Mouse (Mus musculus) cerebellum, adult 2 months (tissue): ENCODE measurements around the gene Parp14. TPM values are rescaled to one million over a fixed set of nuclear protein-coding genes. Genes with fewer than 3 reads are reported as not detected.

Experiments used
- DNase-seq, 2 experiments: peaks; one replicate each; pipeline ENCODE4 v3.0.0; 2021
- H3K27ac ChIP-seq: fragments of 200-500 bp; 2 replicates; pipeline ENCODE4 v1.5.1; 2012; ENCODE audit warnings: low read length, control low read depth, inconsistent platforms; ENCODE audit not compliant: insufficient read depth
- H3K27me3 ChIP-seq: fragments of 200-500 bp; 2 replicates; pipeline ENCODE4 v1.6.1; 2012; ENCODE audit warnings: inconsistent platforms, mild to moderate bottlenecking, low read length, moderate library complexity; ENCODE audit not compliant: control insufficient read depth, insufficient read depth
- H3K4me1 ChIP-seq: fragments of 200-500 bp; 2 replicates; pipeline ENCODE4 v1.6.1; 2011; ENCODE audit warnings: low read length; ENCODE audit not compliant: control insufficient read depth, insufficient read depth
- H3K4me3 ChIP-seq: fragments of 200-500 bp; replicated peaks from 2 replicates; pipeline ENCODE3; 2011; ENCODE audit warnings: mild to moderate bottlenecking, low read depth, low read length, control low read depth; ENCODE audit not compliant: insufficient read depth
- CTCF ChIP-seq: fragments of 200-500 bp; IDR thresholded peaks from 2 replicates; pipeline ENCODE4 v1.5.1; 2011; ENCODE audit warnings: low read depth, mild to moderate bottlenecking, control low read depth, low read length, moderate library complexity, borderline replicate concordance; ENCODE audit not compliant: insufficient read depth
- POLR2A ChIP-seq: fragments of 200-500 bp; IDR thresholded peaks from 2 replicates; pipeline ENCODE4 v1.6.1; 2011; ENCODE audit warnings: low read length, control low read depth, borderline replicate concordance; ENCODE audit not compliant: insufficient read depth
- WGBS: fragments of 180-500 bp; shearing (Covaris S2); methylation state at CpG from one replicate; pipeline ENCODE4 v1.1.7; 2018; 5-methylcytosine and 5-hydroxymethylcytosine counted together
- polyA plus RNA-seq: library from polyadenylated mRNA; depleted of rRNA; stranded (reverse); fragments of >200 nt; gene quantifications from 2 replicates; pipeline ENCODE4 v1.2.3, GENCODE M21; 2012

Gene Parp14
- polyA plus RNA-seq, 1 experiment, result 1.2 TPM

DNA sequence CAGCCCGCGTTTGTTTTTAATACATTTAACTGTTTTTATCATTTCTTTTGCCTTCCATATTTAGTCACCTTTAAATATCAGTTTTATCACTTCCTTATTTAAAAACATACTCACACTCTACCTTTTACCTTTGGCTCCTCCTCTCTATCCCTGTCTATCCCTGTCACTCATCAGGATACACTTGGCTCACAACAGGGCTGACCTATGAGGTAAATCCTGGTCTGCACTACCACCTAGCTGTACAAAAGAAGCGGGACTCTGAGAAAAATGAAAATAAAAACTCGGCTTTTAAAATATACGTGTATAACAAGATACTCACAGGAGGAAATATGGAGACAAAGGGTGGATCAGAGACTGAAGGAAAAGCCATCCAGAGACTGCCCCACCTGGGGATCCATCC lies 17.6 kb upstream of the Parp14 start:
- Histone ChIP-seq H3K4me3 (no peak overlapping the region), H3K27me3 (no peaks in the 10 kb centered on the region), H3K4me1 (no peaks in the 10 kb centered on the region), H3K27ac (no peak overlapping the region)
- TF ChIP-seq POLR2A (no peak), CTCF (no peak)
- no peak for DNase-seq
- WGBS, result 90% methylated on average over 5 of the region's 5 CpGs

DNA sequence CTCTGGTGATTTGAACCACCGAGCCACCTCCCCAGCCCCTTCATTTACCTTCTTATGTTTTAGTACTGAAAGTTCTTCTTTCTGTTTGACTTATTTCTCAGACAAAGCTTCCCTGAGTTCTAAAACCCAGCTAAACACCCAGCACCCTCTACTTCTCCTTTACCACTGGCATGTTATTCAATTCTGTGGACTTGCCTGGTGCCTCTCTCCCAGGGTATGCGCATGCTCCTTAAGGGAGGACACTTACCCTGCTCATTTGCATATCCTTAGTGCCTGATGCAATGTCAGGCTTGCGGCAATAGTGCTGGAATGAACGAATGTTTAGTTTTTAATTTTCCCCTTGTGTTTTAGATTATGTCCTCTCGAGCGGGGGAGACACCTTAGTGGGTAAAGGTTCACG lies 16.8 kb upstream of the Parp14 start:
- Histone ChIP-seq H3K4me3 (no peak overlapping the region), H3K4me1 (no peaks in the 10 kb centered on the region), H3K27me3 (no peaks in the 10 kb centered on the region), H3K27ac (no peak overlapping the region)
- TF ChIP-seq CTCF, result no peak
- no peak for DNase-seq
- WGBS, result 78% methylated on average over 7 of the region's 7 CpGs

DNA sequence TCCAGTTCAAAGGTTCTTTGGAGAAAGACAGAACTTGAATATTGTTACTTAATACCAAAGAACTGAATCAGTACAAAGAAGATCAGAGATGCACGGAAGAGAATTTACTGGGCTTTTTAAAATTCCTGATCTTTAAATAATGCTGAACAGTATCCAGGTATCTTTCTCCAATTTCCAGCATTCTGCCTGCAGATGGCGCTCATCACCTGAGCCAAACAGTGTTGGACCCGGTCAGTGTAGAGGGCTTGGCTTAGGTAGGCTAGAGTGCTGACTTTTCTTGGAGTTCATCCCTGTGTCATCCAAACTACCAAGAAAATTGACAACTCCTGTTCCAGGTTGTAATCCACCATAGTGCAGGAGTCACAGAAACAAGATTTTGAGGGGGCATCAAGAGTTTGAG lies 3.1 kb upstream of the Parp14 start:
- DNase-seq, result peak; percentile 19 to 44
- Histone ChIP-seq H3K27me3 (no peaks in the 10 kb centered on the region; the same call in 1 of the 2 replicates), H3K4me3 (no peak overlapping the region), H3K4me1 (no peaks in the 10 kb centered on the region), H3K27ac (no peak overlapping the region)
- TF ChIP-seq CTCF, result peak; percentile 55
- no peak for TF ChIP-seq POLR2A
- 32% methylated on average over 3 of the region's 3 CpGs for WGBS

- Histone ChIP-seq H3K27me3 (no peaks in the 10 kb centered on the region; the same call in 1 of the 2 replicates), H3K4me3 (no peak overlapping the region), H3K27ac (no peak overlapping the region), H3K4me1 (no peaks in the 10 kb centered on the region)
- 40% methylated on average over 14 of the region's 14 CpGs for WGBS
- DNase-seq, result no peak
- TF ChIP-seq CTCF, result no peak
- TF ChIP-seq POLR2A, result no peak
Measured at GRCm38 (mm10) chr16:35872410-35873006, 1.2 kb upstream of the Parp14 start.

DNA sequence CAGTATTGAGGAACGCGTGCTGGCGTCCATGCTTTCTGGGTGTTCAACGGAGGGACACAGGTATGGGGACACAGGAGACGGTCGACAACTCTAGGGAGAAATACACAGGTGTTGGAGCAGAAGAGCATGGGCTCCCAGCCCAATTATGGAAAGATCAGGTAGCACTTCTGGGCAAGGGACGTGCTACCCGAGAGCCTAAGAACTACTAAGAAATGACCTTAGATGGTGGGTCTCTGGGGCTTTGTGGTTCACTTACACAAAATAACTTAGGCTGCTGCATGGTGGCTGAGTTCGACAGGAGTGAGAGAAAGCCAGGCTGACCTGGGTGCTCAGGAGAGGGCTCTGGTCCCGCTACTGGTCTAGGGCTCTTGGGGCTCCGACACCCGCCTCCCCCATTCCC lies 554 bp upstream of the Parp14 start:
- H3K27me3 ChIP-seq, result no peaks in the 10 kb centered on the region; the same call in 1 of the 2 replicates
- TF ChIP-seq CTCF (no peak), POLR2A (no peak)
- 34% methylated on average over 12 of the region's 12 CpGs for WGBS
- H3K4me3 ChIP-seq, result peak overlapping the region; percentile 42
- H3K27ac ChIP-seq, result no peak overlapping the region
- no peak for DNase-seq
- no peaks in the 10 kb centered on the region for H3K4me1 ChIP-seq

GRCm38 (mm10) chr16:35870581-35871047 lies 730 bp downstream of the Parp14 start:
- DNase-seq, result peak in 1 of 2 experiments; percentile 10
- Histone ChIP-seq H3K4me1 (no peaks in the 10 kb centered on the region), H3K4me3 (peak overlapping the region; percentile 42), H3K27me3 (no peaks in the 10 kb centered on the region; the same call in 1 of the 2 replicates), H3K27ac (no peak overlapping the region)
- WGBS, result 5% methylated on average over 12 of the region's 12 CpGs
- no peak for TF ChIP-seq CTCF
- no peak for TF ChIP-seq POLR2A

DNA sequence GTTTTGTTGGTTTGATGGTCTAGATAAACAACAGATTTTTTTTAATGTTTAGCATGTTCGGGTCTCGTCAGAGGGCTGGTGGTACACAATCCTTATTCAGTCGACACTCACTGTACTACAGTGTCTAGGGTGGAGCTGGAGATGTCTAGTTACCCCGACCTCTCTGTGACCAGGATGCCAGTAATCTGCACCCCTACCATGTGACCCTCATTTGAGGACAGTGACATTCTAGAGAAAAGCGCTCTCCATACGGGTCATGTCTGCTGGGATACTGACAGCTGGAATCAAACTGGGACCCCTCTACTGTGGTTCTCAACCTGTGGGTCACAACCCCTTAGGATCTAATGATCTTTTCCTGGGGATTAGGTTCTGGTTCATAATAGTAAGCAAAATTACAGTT lies 1.7 kb downstream of the Parp14 start:
- no peaks in the 10 kb centered on the region for H3K4me1 ChIP-seq
- H3K27me3 ChIP-seq, result no peaks in the 10 kb centered on the region; the same call in 1 of the 2 replicates
- no peak for DNase-seq
- no peak overlapping the region for H3K27ac ChIP-seq
- H3K4me3 ChIP-seq, result no peak overlapping the region
- 79% methylated on average over 6 of the region's 6 CpGs for WGBS
- TF ChIP-seq POLR2A (no peak), CTCF (no peak)

DNA sequence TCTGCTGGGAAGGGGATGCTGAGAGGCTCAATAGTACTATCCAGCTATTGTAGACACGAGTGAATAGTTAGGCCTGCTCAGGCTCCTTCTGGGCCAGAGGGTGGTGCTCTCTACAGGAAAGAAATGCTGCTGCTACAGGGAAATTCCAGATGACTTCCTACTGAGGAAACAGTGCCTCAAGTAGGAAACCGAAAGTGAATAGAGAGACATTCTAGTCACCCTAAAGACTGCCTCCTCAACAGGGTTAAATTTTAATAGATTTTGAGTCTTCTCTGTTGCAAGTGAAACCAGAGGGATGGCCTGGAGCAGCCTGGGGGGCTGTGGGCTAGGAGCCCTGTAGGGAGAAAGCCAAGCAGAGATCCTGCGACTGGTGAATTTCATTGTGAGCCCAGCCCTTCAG lies 2.2 kb downstream of the Parp14 start:
- H3K4me1 ChIP-seq, result no peaks in the 10 kb centered on the region
- WGBS, result 55% methylated on average over 3 of the region's 3 CpGs

More for the DNA sequence above, 2.2 kb downstream of the Parp14 start:
- H3K27ac ChIP-seq, result no peak overlapping the region
- DNase-seq, result no peak
- no peaks in the 10 kb centered on the region; the same call in 1 of the 2 replicates for H3K27me3 ChIP-seq
- H3K4me3 ChIP-seq, result no peak overlapping the region
- TF ChIP-seq POLR2A (no peak), CTCF (no peak)
